37 mouse cellular contexts compared by ENCODE assay signal in genomic region chr11:100050451-100050850, GRCm38 (mm10). TPM values are rescaled to one million over a fixed set of nuclear protein-coding genes. Genes with fewer than 3 reads are reported as not detected.
"Had no signal": no experiment of that assay in that cellular context is flagged by ENCODE, and none has a peak within 500 bp of the region (broad histone marks: within the 10 kb centered on the region; RNA-seq: fewer than 3 reads in every experiment).

Gene Krt31, minus strand, starts transcription at chr11:100050551.

- ATAC-seq: liver, embryonic 12.5 days; liver, postnatal 0 days; lung, postnatal 0 days; midbrain, embryonic 13.5 days; midbrain, embryonic 15.5 days; midbrain, embryonic 16.5 days had no signal

- H3K27ac ChIP-seq: limb, embryonic 10.5 days; limb, embryonic 12.5 days; limb, embryonic 13.5 days; limb, embryonic 15.5 days; liver, embryonic 12.5 days; liver, embryonic 13.5 days; liver, embryonic 14.5 days; liver, embryonic 15.5 days; lung, embryonic 15.5 days; macrophage; midbrain, embryonic 10.5 days; midbrain, embryonic 12.5 days; midbrain, embryonic 13.5 days; midbrain, embryonic 15.5 days; neural tube, embryonic 12.5 days had no signal

- H3K27me3 ChIP-seq: limb, embryonic 12.5 days; limb, embryonic 13.5 days; limb, embryonic 15.5 days; liver, embryonic 12.5 days; liver, embryonic 13.5 days; liver, embryonic 15.5 days; lung, embryonic 15.5 days; megakaryocyte, embryonic 14.5 days; midbrain, embryonic 12.5 days; midbrain, embryonic 13.5 days; midbrain, embryonic 15.5 days; neural tube, embryonic 12.5 days had no signal

- H3K4me1 ChIP-seq: limb, embryonic 10.5 days; limb, embryonic 12.5 days; limb, embryonic 13.5 days; limb, embryonic 15.5 days; liver, embryonic 12.5 days; liver, embryonic 13.5 days; liver, embryonic 15.5 days; lung, embryonic 15.5 days; megakaryocyte, embryonic 14.5 days; midbrain, embryonic 10.5 days; midbrain, embryonic 12.5 days; midbrain, embryonic 13.5 days; midbrain, embryonic 15.5 days; neural tube, embryonic 12.5 days had no signal

- H3K4me3 ChIP-seq: limb, embryonic 10.5 days; limb, embryonic 12.5 days; limb, embryonic 13.5 days; limb, embryonic 15.5 days; liver, embryonic 12.5 days; liver, embryonic 13.5 days; liver, embryonic 15.5 days; lung, embryonic 15.5 days; megakaryocyte, embryonic 14.5 days; midbrain, embryonic 10.5 days; midbrain, embryonic 12.5 days; midbrain, embryonic 13.5 days; midbrain, embryonic 15.5 days; myocyte; neural tube, embryonic 12.5 days had no signal

- H3K9ac ChIP-seq: limb, embryonic 12.5 days; limb, embryonic 13.5 days; limb, embryonic 15.5 days; liver, embryonic 12.5 days; liver, embryonic 13.5 days; liver, embryonic 14.5 days; liver, embryonic 15.5 days; liver, postnatal 0 days; lung, embryonic 14.5 days; lung, embryonic 15.5 days; midbrain, embryonic 12.5 days; midbrain, embryonic 13.5 days; midbrain, embryonic 15.5 days; neural tube, embryonic 12.5 days had no signal

- DNase-seq: left cerebral cortex, postnatal 4 days; liver; liver, embryonic 13.5 days; liver, postnatal 0 days; lung, adult 18-20 months; lung, adult 2 months; lung, embryonic 14.5 days; lung, postnatal 10 days; lung, postnatal 14 days; lung, postnatal 36 days; lung, postnatal 4 days; midbrain, embryonic 14.5 days had no signal

- H3K4me2 ChIP-seq: limb, embryonic 12.5 days; limb, embryonic 13.5 days; limb, embryonic 15.5 days; liver, embryonic 11.5 days; liver, embryonic 12.5 days; liver, embryonic 13.5 days; liver, embryonic 15.5 days; lung, embryonic 14.5 days; lung, embryonic 15.5 days; midbrain, embryonic 11.5 days; midbrain, embryonic 12.5 days; midbrain, embryonic 13.5 days; midbrain, embryonic 15.5 days; neural tube, embryonic 12.5 days had no signal

- H3K36me3 ChIP-seq: limb, embryonic 10.5 days; limb, embryonic 12.5 days; limb, embryonic 13.5 days; limb, embryonic 15.5 days; liver, embryonic 12.5 days; liver, embryonic 13.5 days; liver, embryonic 15.5 days; lung, embryonic 15.5 days; midbrain, embryonic 10.5 days; midbrain, embryonic 12.5 days; midbrain, embryonic 13.5 days; midbrain, embryonic 15.5 days; neural tube, embryonic 12.5 days had no signal

- H3K9me3 ChIP-seq: limb, embryonic 10.5 days; limb, embryonic 12.5 days; limb, embryonic 13.5 days; limb, embryonic 15.5 days; liver, embryonic 12.5 days; liver, embryonic 13.5 days; liver, embryonic 15.5 days; lung, embryonic 15.5 days; midbrain, embryonic 10.5 days; midbrain, embryonic 12.5 days; midbrain, embryonic 13.5 days; midbrain, embryonic 15.5 days; neural tube, embryonic 12.5 days had no signal

RNA-seq across cellular contexts. Expression of gene Krt31, which starts in this region (rescaled TPM):
- polyA plus RNA-seq: limb, embryonic 10.5 days; limb, embryonic 11.5 days; limb, embryonic 12.5 days; limb, embryonic 13.5 days; liver, adult 2 months; liver, embryonic 11.5 days; liver, embryonic 12.5 days; liver, embryonic 13.5 days; liver, embryonic 14.5 days; liver, embryonic 15.5 days; liver, embryonic 16.5 days; liver, postnatal 0 days; lung, embryonic 14.5 days; lung, postnatal 0 days; macrophage; midbrain, embryonic 10.5 days; midbrain, embryonic 11.5 days; midbrain, embryonic 12.5 days; midbrain, embryonic 13.5 days; midbrain, embryonic 14.5 days; midbrain, embryonic 15.5 days; midbrain, embryonic 16.5 days; midbrain, postnatal 0 days; neural tube, embryonic 11.5 days; neural tube, embryonic 12.5 days had no signal
